Mouse (Mus musculus) neural tube, embryonic 11.5 days (tissue): ENCODE measurements around the gene Creb3. TPM values are rescaled to one million over a fixed set of nuclear protein-coding genes. Genes with fewer than 3 reads are reported as not detected.
A peak's percentile ranks its signal among the peaks of the same experiment; 100 is the strongest.

Source experiments
- ATAC-seq: fragments of 200-750 bp; cut with Nextera tagmentation; 2 replicates; pipeline ENCODE4 v1.8.0; 2017; ENCODE audit warnings: moderate number of reproducible peaks, mild to moderate bottlenecking, moderate TSS enrichment, moderate library complexity; ENCODE audit not compliant: insufficient read depth, low FRiP score, low TSS enrichment
- DNase-seq: peaks from one replicate; pipeline ENCODE4 v3.0.0-alpha.2; 2015; ENCODE audit warnings: low spot score
- H3K27ac ChIP-seq: fragments of 300-500 bp; sonication (generic); 2 replicates; pipeline ENCODE4 v1.5.1; 2014; ENCODE audit warnings: low read depth, mild to moderate bottlenecking, low read length
- H3K27me3 ChIP-seq: fragments of 300-500 bp; sonication (generic); 2 replicates; pipeline ENCODE4 v1.6.1; 2014; ENCODE audit warnings: mild to moderate bottlenecking, low read length, mixed read lengths; ENCODE audit not compliant: control insufficient read depth, insufficient read depth
- H3K36me3 ChIP-seq: fragments of 300-500 bp; sonication (generic); 2 replicates; pipeline ENCODE4 v1.6.1; 2014; ENCODE audit warnings: mild to moderate bottlenecking, low read length, moderate library complexity, mixed read lengths; ENCODE audit not compliant: control insufficient read depth, insufficient read depth
- H3K4me1 ChIP-seq: fragments of 300-500 bp; sonication (generic); 2 replicates; pipeline ENCODE4 v1.6.1; 2014; ENCODE audit warnings: low read length, mixed read lengths; ENCODE audit not compliant: control insufficient read depth, insufficient read depth
- H3K4me2 ChIP-seq: fragments of 300-500 bp; sonication (generic); 2 replicates; pipeline ENCODE4 v1.6.1; 2014; ENCODE audit warnings: low read depth, mild to moderate bottlenecking, moderate library complexity
- H3K4me3 ChIP-seq: fragments of 300-500 bp; sonication (generic); 2 replicates; pipeline ENCODE4 v1.5.1; 2014; ENCODE audit warnings: low read depth, low read length
- H3K9ac ChIP-seq: fragments of 300-500 bp; sonication (generic); 2 replicates; pipeline ENCODE4 v1.6.1; 2014; ENCODE audit warnings: mild to moderate bottlenecking, low read length
- H3K9me3 ChIP-seq: fragments of 300-500 bp; sonication (generic); 2 replicates; pipeline ENCODE4 v1.6.1; 2016; ENCODE audit warnings: low read length; ENCODE audit not compliant: control insufficient read depth
- WGBS: fragments of 180-500 bp; shearing (Covaris S2); extraction: QIAGEN DNeasy Blood & Tissue Kit; methylation state at CpG from one replicate; pipeline ENCODE4 v1.1.7; 2014; 5-methylcytosine and 5-hydroxymethylcytosine counted together
- polyA plus RNA-seq: library from polyadenylated mRNA; unstranded; fragments of >200 nt; fragmentation: Nextera tagmentation; extraction: Ambion mirVana; gene quantifications from 2 replicates; pipeline ENCODE4 v1.2.1, GENCODE M21; 2014

Creb3 gene
- polyA plus RNA-seq, 1 experiment from 2014 or later: 62.5 TPM

DNA sequence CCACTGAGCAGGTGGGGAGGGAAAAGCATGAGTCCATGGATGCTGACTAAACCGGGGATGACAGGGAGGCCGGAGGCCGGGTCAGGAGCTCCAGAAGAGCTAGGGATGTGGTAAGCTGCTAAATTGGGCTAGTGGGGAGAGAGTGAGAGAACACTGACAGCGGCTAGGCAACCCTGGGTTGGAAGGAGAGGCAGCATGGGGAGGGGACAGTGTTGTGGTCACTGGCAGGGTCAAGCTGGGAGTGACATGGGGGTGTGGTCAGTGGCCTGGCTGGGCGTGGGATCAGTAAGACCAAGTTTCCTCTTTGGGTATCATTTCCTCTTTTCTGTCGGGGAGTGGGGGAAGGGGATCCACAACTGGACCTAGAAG is 1.9 kb upstream of the Creb3 start:
- no peaks in the 10 kb centered on the region for H3K27me3 ChIP-seq
- H3K27ac ChIP-seq: no peak overlapping the region
- H3K4me3 ChIP-seq: no peak overlapping the region

DNA sequence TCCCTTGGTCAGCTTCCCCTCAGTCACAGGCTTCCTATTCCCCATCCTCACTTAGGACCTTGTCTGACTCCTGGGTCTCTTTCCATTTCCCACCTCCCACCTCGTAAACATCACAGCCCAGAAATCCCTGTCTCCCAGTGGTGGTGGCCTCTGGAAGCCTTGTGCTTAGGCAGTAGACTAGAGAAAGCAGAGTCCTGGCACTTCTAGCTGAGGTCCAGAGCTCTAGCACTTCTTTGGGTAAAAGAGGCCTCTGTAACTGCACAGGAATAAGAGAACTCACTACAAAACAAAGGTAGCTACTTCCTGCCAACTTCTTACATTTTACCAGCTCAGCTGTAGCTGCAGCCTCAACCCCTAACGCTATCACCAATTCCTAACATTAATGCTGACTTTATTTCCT is 1.2 kb upstream of the Creb3 start:
- 42% methylated on average over 2 of the region's 2 CpGs for WGBS

More for the DNA sequence above, 1.9 kb upstream of the Creb3 start:
- H3K9ac ChIP-seq: no peak overlapping the region
- 46% methylated on average over 6 of the region's 6 CpGs for WGBS
- H3K4me1 ChIP-seq: peaks cover 38% of the 10 kb centered on the region
- H3K36me3 ChIP-seq: peaks cover 4% of the 10 kb centered on the region; the same call in 1 of the 2 replicates
- H3K9me3 ChIP-seq: no peaks in the 10 kb centered on the region
- H3K4me2 ChIP-seq: peak overlapping the region; percentile 69; the same call in 1 of the 2 replicates
- DNase-seq: no peak
- no peak for ATAC-seq

DNA sequence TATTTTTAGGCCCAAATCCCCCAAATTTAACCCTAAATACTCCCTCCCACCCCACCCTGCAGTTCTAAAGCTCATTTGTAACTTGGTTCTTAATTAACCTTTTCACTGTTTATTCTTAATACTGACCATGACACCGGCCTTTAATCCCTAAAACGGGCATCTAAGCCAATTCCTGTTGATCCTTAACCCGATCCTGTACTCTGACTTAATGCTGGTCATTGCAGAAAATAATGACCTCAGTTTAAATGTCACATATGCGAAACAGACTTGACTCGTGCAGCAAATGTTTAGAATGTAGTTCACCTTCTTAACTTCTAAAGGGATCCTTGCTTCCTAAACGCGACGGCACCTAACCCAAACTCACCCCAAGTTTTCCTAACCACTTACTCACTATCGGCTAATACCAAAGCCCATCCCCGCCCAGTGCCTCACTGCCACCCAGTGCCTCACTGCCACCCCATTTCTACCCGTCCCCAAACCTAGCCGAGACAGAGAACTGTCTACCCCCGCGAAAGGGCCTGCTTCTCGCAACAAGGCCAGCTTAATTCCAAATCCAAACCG is 616 bp upstream of the Creb3 start:
- WGBS: 4% methylated on average over 16 of the region's 16 CpGs
- no peaks in the 10 kb centered on the region for H3K9me3 ChIP-seq
- DNase-seq (no peak), ATAC-seq (0 out of 2 replicates have a peak, but pooled peaks have one; percentile 2)
- H3K9ac ChIP-seq: peak overlapping the region; percentile 95
- peaks cover 7% of the 10 kb centered on the region for H3K36me3 ChIP-seq
- H3K4me1 ChIP-seq: peaks cover 38% of the 10 kb centered on the region
- H3K27me3 ChIP-seq: no peaks in the 10 kb centered on the region
- H3K4me2 ChIP-seq: peak overlapping the region; percentile 69
- peak overlapping the region; percentile 89 for H3K4me3 ChIP-seq
- H3K27ac ChIP-seq: peak overlapping the region; percentile 91

More for the DNA sequence above, 1.2 kb upstream of the Creb3 start:
- DNase-seq (no peak), ATAC-seq (no peak)
- H3K9ac ChIP-seq: peak overlapping the region; percentile 37; the same call in 1 of the 2 replicates
- peaks cover 5% of the 10 kb centered on the region for H3K36me3 ChIP-seq
- peak overlapping the region; percentile 69 for H3K4me2 ChIP-seq
- H3K27me3 ChIP-seq: no peaks in the 10 kb centered on the region
- H3K4me1 ChIP-seq: peaks cover 38% of the 10 kb centered on the region
- no peaks in the 10 kb centered on the region for H3K9me3 ChIP-seq
- peak overlapping the region; percentile 89 for H3K4me3 ChIP-seq
- H3K27ac ChIP-seq: no peak overlapping the region

DNA sequence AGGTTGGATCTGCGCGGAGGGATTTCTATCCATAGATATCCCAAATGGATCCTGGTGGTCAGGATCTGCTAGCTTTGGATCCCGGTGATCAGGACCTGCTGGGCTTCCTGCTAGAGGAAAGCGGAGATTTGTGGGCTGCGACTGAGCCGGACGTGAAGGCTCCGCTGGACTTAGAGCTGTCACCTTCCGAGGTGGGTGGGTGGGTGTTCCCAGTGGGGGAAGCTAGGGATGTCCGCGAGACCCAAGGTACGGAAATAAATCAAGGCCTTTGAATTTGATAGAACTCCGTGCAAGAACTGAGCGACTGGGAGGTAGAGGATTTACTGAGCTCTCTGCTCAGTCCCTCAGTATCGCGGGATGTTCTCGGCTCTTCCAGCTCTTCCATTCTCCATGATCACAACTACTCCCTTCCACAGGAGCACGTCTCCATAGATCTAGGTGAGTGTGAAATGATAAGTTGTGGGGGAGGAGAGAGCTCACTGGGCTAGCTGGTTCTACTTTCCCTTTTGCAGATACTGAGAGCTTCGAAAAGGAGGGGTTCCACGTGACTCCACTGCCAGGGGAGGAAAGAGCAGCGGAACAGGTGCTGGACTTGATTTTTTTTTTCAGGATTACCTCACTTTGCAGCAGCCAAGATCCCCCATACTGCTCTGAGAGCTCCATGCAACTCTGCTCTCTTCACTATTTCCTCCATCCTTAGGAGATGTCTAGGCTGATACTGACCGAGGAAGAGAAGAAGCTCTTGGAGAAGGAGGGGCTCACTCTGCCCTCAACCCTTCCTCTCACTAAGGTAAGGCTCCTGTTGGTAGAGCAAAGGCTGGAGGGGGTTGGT is 853 bp downstream of the Creb3 start:
- Histone ChIP-seq H3K4me1 (peaks cover 36% of the 10 kb centered on the region), H3K4me3 (peak overlapping the region; percentile 89), H3K9me3 (no peaks in the 10 kb centered on the region), H3K27ac (peak overlapping the region; percentile 91), H3K27me3 (no peaks in the 10 kb centered on the region), H3K36me3 (peaks cover 17% of the 10 kb centered on the region), H3K9ac (peak overlapping the region; percentile 95), H3K4me2 (peak overlapping the region; percentile 67)
- ATAC-seq: peak; percentile 18; the same call in 1 of the 2 replicates
- DNase-seq: no peak
- 9% methylated on average over 22 of the region's 22 CpGs for WGBS

DNA sequence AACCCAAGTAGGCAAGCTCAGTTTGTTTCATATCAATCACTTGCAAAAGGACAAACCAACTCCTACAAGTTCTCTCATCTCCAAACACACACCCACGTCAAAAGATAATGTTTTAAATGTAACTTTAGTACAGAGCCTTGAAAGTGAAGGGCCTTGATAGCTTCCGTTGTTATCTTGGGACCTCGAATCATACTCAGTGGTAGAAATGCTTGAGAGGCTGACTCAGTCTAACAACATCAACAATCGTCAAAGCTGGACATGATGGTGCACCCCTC is 1.4 kb downstream of the Creb3 start:
- ATAC-seq (no peak), DNase-seq (no peak)
- Histone ChIP-seq H3K27ac (no peak overlapping the region), H3K4me2 (peak overlapping the region; percentile 67), H3K27me3 (no peaks in the 10 kb centered on the region), H3K9ac (0 out of 2 replicates have a peak overlapping the region, but pooled peaks have one; percentile 95), H3K36me3 (peaks cover 22% of the 10 kb centered on the region), H3K4me1 (peaks cover 31% of the 10 kb centered on the region), H3K9me3 (no peaks in the 10 kb centered on the region), H3K4me3 (peak overlapping the region; percentile 89; the same call in 1 of the 2 replicates)
- whole genome bisulfite sequencing: 79% methylated on average over 4 of the region's 4 CpGs

DNA sequence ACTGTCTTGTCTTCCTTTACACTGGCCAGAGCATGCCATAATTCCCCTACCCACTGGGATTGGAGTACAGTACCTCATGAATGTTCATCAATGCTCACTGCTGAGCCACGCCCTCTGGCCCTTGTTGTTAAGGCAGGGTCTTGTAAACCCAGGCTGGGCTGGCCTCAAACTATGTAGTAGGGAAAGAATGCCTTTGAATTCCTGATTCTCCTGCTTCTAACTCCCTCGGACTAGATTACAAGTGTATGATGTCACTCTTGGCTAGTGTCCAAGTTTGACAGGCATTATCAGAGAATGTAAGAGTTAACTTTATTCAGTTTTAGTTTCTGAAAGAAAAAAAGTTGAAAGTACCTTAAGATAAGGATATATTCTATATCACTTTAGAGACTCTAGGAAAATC is 2.1 kb downstream of the Creb3 start:
- peaks cover 25% of the 10 kb centered on the region for H3K36me3 ChIP-seq
- no peak overlapping the region for H3K4me3 ChIP-seq
- peaks cover 26% of the 10 kb centered on the region for H3K4me1 ChIP-seq
- no peaks in the 10 kb centered on the region for H3K27me3 ChIP-seq
- H3K27ac ChIP-seq: no peak overlapping the region
- 69% methylated on average over 2 of the region's 2 CpGs for whole genome bisulfite sequencing
- no peak for ATAC-seq
- DNase-seq: no peak
- no peak overlapping the region for H3K9ac ChIP-seq
- no peak overlapping the region for H3K4me2 ChIP-seq
- H3K9me3 ChIP-seq: no peaks in the 10 kb centered on the region

DNA sequence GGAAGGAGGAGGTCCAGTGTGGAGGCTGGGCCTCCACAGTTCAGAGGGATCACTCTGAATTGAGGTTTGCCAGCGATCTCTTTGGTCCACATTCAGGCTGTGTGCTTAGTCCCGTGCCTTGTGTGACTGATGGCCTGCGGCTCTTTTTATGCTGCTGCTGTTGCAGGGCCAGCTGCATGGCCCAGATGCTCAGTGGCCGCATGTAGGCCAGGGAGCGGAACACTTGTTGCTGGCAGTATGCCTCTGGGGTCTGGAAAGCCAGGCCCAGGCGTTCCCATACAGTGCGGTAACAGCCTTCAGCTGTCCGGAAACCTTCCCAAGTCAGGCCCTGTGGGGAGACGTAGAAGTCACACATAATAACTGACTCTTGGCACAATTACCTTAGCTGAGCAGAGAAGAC is 5.0 kb downstream of the Creb3 start:
- Histone ChIP-seq H3K27ac (no peak overlapping the region), H3K9ac (no peak overlapping the region), H3K27me3 (no peaks in the 10 kb centered on the region), H3K4me1 (peaks cover 6% of the 10 kb centered on the region; the same call in 1 of the 2 replicates), H3K36me3 (peaks cover 30% of the 10 kb centered on the region), H3K4me2 (no peak overlapping the region), H3K9me3 (no peaks in the 10 kb centered on the region), H3K4me3 (no peak overlapping the region)
- ATAC-seq (no peak), DNase-seq (no peak)
- 94% methylated on average over 9 of the region's 9 CpGs for WGBS

DNA sequence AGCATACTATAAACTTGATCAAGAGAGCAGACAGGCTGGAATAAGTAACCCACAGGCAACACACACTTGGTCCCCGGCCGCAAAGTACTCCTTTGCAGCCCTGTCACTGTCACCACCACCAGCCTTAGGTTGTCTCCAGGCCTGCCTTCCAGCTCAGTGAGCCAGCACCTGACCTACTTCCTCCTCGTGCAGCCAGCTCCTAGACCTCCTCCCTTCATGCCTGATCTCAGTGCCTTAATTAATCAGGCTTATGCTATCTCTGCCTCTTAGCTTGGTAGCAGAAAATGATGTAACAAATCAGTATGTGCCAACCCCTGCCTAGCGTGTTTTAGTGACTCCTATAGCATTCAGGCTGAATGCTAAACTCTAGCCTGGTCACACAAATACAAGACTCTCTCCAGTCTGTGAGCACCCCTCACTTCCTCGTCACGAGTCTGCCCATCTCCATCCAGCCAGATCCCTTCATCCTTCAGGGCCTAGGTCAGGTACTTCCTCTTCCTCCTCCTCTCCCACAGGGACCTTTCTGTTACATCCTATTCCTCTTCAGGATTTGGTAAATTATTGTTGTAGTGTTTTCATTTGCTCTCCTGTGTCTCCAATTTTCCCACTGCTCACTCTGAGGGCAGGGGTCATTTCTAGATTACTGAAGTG is 9.4 kb downstream of the Creb3 start:
- no peaks in the 10 kb centered on the region for H3K9me3 ChIP-seq
- H3K9ac ChIP-seq: no peak overlapping the region
- no peak for DNase-seq
- peaks cover 29% of the 10 kb centered on the region for H3K36me3 ChIP-seq
- WGBS: 92% methylated on average over 6 of the region's 6 CpGs
- no peaks in the 10 kb centered on the region for H3K27me3 ChIP-seq
- ATAC-seq: no peak
- no peak overlapping the region for H3K27ac ChIP-seq
- H3K4me1 ChIP-seq: peaks cover 5% of the 10 kb centered on the region
- H3K4me3 ChIP-seq: no peak overlapping the region
- H3K4me2 ChIP-seq: no peak overlapping the region
